Mouse (Mus musculus) heart, adult 2 months (tissue): ENCODE measurements at regions not wholly inside any gene's neighbourhood (a gene's known extent, or its start where the extent isn't known, plus 50 kb on each side); places are given as distances from the start of the nearest gene placed in this dataset.

Experiments
- DNase-seq, 2 experiments: peaks; one replicate each; pipeline ENCODE4 v3.0.0; 2021
- H3K27ac ChIP-seq: fragments of 200-600 bp; 2 replicates; pipeline ENCODE4 v1.8.1; 2022
- H3K27me3 ChIP-seq: fragments of 200-500 bp; 2 replicates; pipeline ENCODE4 v1.6.1; 2012; ENCODE audit warnings: mild to moderate bottlenecking, low read length, inconsistent platforms, mixed read lengths; ENCODE audit not compliant: control insufficient read depth, insufficient read depth
- H3K36me3 ChIP-seq: fragments of 200-500 bp; 2 replicates; pipeline ENCODE4 v1.6.1; 2012; ENCODE audit warnings: low read length, inconsistent platforms; ENCODE audit not compliant: control insufficient read depth, insufficient read depth
- H3K4me1 ChIP-seq: fragments of 200-500 bp; 2 replicates; pipeline ENCODE4 v1.6.1; 2011; ENCODE audit warnings: low read length; ENCODE audit not compliant: control insufficient read depth, insufficient read depth
- H3K4me3 ChIP-seq: fragments of 200-600 bp; 2 replicates; pipeline ENCODE4 v1.8.1; 2022
- H3K79me2 ChIP-seq: fragments of 200-500 bp; replicated peaks from 2 replicates; pipeline ENCODE4 v1.6.1; 2012; ENCODE audit warnings: mild to moderate bottlenecking, inconsistent platforms, low read length, moderate library complexity, mixed read lengths; ENCODE audit not compliant: control insufficient read depth, insufficient read depth
- H3K9ac ChIP-seq: fragments of 200-500 bp; 2 replicates; pipeline ENCODE4 v1.6.1; 2012; ENCODE audit warnings: low read depth, mild to moderate bottlenecking, control low read depth, inconsistent platforms, low read length, mixed read lengths
- CTCF ChIP-seq: fragments of 200-600 bp; IDR thresholded peaks from 2 replicates; pipeline ENCODE4 v1.8.1; 2022; ENCODE audit warnings: antibody characterized with exemption, mild to moderate bottlenecking, moderate library complexity
- EP300 ChIP-seq: fragments of 200-500 bp; IDR thresholded peaks from 2 replicates; pipeline ENCODE4 v1.6.1; 2011; ENCODE audit warnings: low read depth, low read length, control low read depth; ENCODE audit not compliant: insufficient read depth
- POLR2A ChIP-seq: fragments of 200-500 bp; IDR thresholded peaks from 2 replicates; pipeline ENCODE4 v1.6.1; 2011; ENCODE audit warnings: mild to moderate bottlenecking, low read depth, low read length, control low read depth; ENCODE audit not compliant: insufficient read depth
- WGBS: fragments of 180-500 bp; shearing (Covaris S2); methylation state at CpG from one replicate; pipeline ENCODE4 v1.1.7; 2018; 5-methylcytosine and 5-hydroxymethylcytosine counted together
- intact Hi-C: fragments of 180-260 bp; cut with DNase I; formaldehyde crosslinking; loops from one replicate; pipeline ENCODE4 v1.15.1; 2025

GRCm38 (mm10) chr17:47174748-47175215 is 164.4 kb upstream of the Ubr2 start:
- peak overlapping the region; percentile 20 for H3K9ac ChIP-seq

GRCm38 (mm10) chr17:47171801-47172200 is 161.4 kb upstream of the Ubr2 start:
- intact Hi-C loops = no loop called here
- H3K4me1 ChIP-seq = peaks cover 10% of the 10 kb centered on the region

More at GRCm38 (mm10) chr17:47174748-47175215, 164.4 kb upstream of the Ubr2 start:
- Histone ChIP-seq H3K27ac (peak overlapping the region; percentile 68), H3K79me2 (no peaks in the 10 kb centered on the region), H3K4me1 (peaks cover 5% of the 10 kb centered on the region), H3K36me3 (no peaks in the 10 kb centered on the region), H3K4me3 (peak overlapping the region; percentile 45), H3K27me3 (no peaks in the 10 kb centered on the region)
- DNase-seq = peak; percentile 86 to 91
- 2% methylated on average over 12 of the region's 12 CpGs for WGBS
- TF ChIP-seq POLR2A = peak; percentile 91
- TF ChIP-seq CTCF = 0 out of 2 replicates have a peak, but pooled peaks have one; percentile 6
- TF ChIP-seq EP300 = 0 out of 2 replicates have a peak, but pooled peaks have one; percentile 26
- intact Hi-C loops = no loop called here

GRCm38 (mm10) chr17:47170978-47171593 is 160.7 kb upstream of the Ubr2 start:
- H3K9ac ChIP-seq = no peak overlapping the region
- H3K4me1 ChIP-seq = peaks cover 10% of the 10 kb centered on the region
- WGBS = 85% methylated on average over 13 of the region's 13 CpGs
- no peak overlapping the region for H3K4me3 ChIP-seq
- H3K36me3 ChIP-seq = no peaks in the 10 kb centered on the region
- intact Hi-C loops = no loop called here
- TF ChIP-seq POLR2A (no peak), EP300 (no peak), CTCF (no peak)
- no peak for DNase-seq
- H3K79me2 ChIP-seq = no peaks in the 10 kb centered on the region
- H3K27me3 ChIP-seq = no peaks in the 10 kb centered on the region
- H3K27ac ChIP-seq = no peak overlapping the region

More at GRCm38 (mm10) chr17:47171801-47172200, 161.4 kb upstream of the Ubr2 start:
- Histone ChIP-seq H3K27me3 (no peaks in the 10 kb centered on the region), H3K9ac (no peak overlapping the region), H3K36me3 (no peaks in the 10 kb centered on the region), H3K27ac (no peak overlapping the region), H3K4me3 (no peak overlapping the region), H3K79me2 (no peaks in the 10 kb centered on the region)
- WGBS = 93% methylated on average over 5 of the region's 5 CpGs
- DNase-seq = no peak
- no peak for TF ChIP-seq CTCF
- no peak for TF ChIP-seq POLR2A
- no peak for TF ChIP-seq EP300

GRCm38 (mm10) chr17:47168105-47168504 is 157.7 kb upstream of the Ubr2 start:
- peaks cover 6% of the 10 kb centered on the region for H3K4me1 ChIP-seq
- 28% methylated on average over 8 of the region's 8 CpGs for WGBS
- H3K9ac ChIP-seq = no peak overlapping the region
- no peak overlapping the region for H3K4me3 ChIP-seq
- H3K27me3 ChIP-seq = no peaks in the 10 kb centered on the region
- H3K79me2 ChIP-seq = no peaks in the 10 kb centered on the region
- no peaks in the 10 kb centered on the region for H3K36me3 ChIP-seq
- intact Hi-C loops = no loop called here
- no peak overlapping the region for H3K27ac ChIP-seq
- no peak for TF ChIP-seq EP300
- no peak for TF ChIP-seq CTCF
- TF ChIP-seq POLR2A = no peak
- peak; percentile 58 to 66 for DNase-seq

- no peaks in the 10 kb centered on the region for H3K36me3 ChIP-seq
- 32% methylated on average over 9 of the region's 10 CpGs for WGBS
- H3K4me3 ChIP-seq = no peak overlapping the region
- no peak overlapping the region for H3K27ac ChIP-seq
- no peaks in the 10 kb centered on the region; the same call in 1 of the 2 replicates for H3K79me2 ChIP-seq
- no peak overlapping the region for H3K9ac ChIP-seq
- intact Hi-C loops = no loop called here
- H3K27me3 ChIP-seq = no peaks in the 10 kb centered on the region
- no peak for TF ChIP-seq POLR2A
- TF ChIP-seq CTCF = no peak
- TF ChIP-seq EP300 = no peak
- no peak for DNase-seq
- peaks cover 6% of the 10 kb centered on the region for H3K4me1 ChIP-seq
Measured at GRCm38 (mm10) chr17:47163677-47164340, 153.5 kb upstream of the Ubr2 start.

- no peak for TF ChIP-seq CTCF
- no peak for TF ChIP-seq EP300
- TF ChIP-seq POLR2A = no peak
- H3K27ac ChIP-seq = no peak overlapping the region
- DNase-seq = no peak
- no peak overlapping the region for H3K4me3 ChIP-seq
- H3K4me1 ChIP-seq = no peaks in the 10 kb centered on the region; the same call in 1 of the 2 replicates
- intact Hi-C loops = no loop called here
- WGBS = 81% methylated on average over 2 of the region's 2 CpGs
- H3K36me3 ChIP-seq = no peaks in the 10 kb centered on the region
- H3K27me3 ChIP-seq = no peaks in the 10 kb centered on the region
- H3K9ac ChIP-seq = no peak overlapping the region
- no peaks in the 10 kb centered on the region; the same call in 1 of the 2 replicates for H3K79me2 ChIP-seq
Measured at GRCm38 (mm10) chr17:47162459-47162858, 152.1 kb upstream of the Ubr2 start.
